Mouse (Mus musculus) right cerebral cortex, postnatal 14 days (tissue): ENCODE results near the gene Dnm3.

Experiments used
- DNase-seq: peaks from one replicate; pipeline ENCODE4 v3.0.0; 2022

The Dnm3 gene

GRCm38 (mm10) chr1:162052138-162052537 is 425.7 kb downstream of the Dnm3 start:
- no peak for DNase-seq

GRCm38 (mm10) chr1:162051710-162052109 is 426.1 kb downstream of the Dnm3 start:
- no peak for DNase-seq

GRCm38 (mm10) chr1:162047673-162048072 is 430.2 kb downstream of the Dnm3 start:
- peak; percentile 59 for DNase-seq

- DNase-seq = no peak
Observed at GRCm38 (mm10) chr1:162043788-162044717, 433.8 kb downstream of the Dnm3 start.

GRCm38 (mm10) chr1:162043216-162043615 is 434.6 kb downstream of the Dnm3 start:
- DNase-seq = no peak

- no peak for DNase-seq
Observed at GRCm38 (mm10) chr1:162042384-162042783, 435.4 kb downstream of the Dnm3 start.

- no peak for DNase-seq
Observed at GRCm38 (mm10) chr1:162040490-162041274, 437.2 kb downstream of the Dnm3 start.

- no peak for DNase-seq
Observed at GRCm38 (mm10) chr1:162039808-162040207, 438.0 kb downstream of the Dnm3 start.

- DNase-seq = no peak
Observed at GRCm38 (mm10) chr1:162039011-162039595, 438.7 kb downstream of the Dnm3 start.

GRCm38 (mm10) chr1:162038431-162038830 is 439.4 kb downstream of the Dnm3 start:
- DNase-seq = no peak

- DNase-seq = peak; percentile 17
Observed at GRCm38 (mm10) chr1:162037968-162038421, 439.8 kb downstream of the Dnm3 start.

GRCm38 (mm10) chr1:162037185-162037765 is 440.6 kb downstream of the Dnm3 start:
- DNase-seq = no peak

- no peak for DNase-seq
Observed at GRCm38 (mm10) chr1:162036461-162036835, 441.4 kb downstream of the Dnm3 start.

GRCm38 (mm10) chr1:162035800-162036460 is 441.9 kb downstream of the Dnm3 start:
- no peak for DNase-seq

- no peak for DNase-seq
Observed at GRCm38 (mm10) chr1:162023681-162024270, 454.1 kb downstream of the Dnm3 start.

GRCm38 (mm10) chr1:162020766-162021165 is 457.1 kb downstream of the Dnm3 start:
- DNase-seq = no peak

GRCm38 (mm10) chr1:162020303-162020731 is 457.5 kb downstream of the Dnm3 start:
- DNase-seq = no peak

GRCm38 (mm10) chr1:162018601-162018977 is 459.2 kb downstream of the Dnm3 start:
- DNase-seq = no peak

GRCm38 (mm10) chr1:162017975-162018600 is 459.7 kb downstream of the Dnm3 start:
- DNase-seq = no peak

- no peak for DNase-seq
Observed at GRCm38 (mm10) chr1:162016982-162017381, 460.9 kb downstream of the Dnm3 start.

GRCm38 (mm10) chr1:162015247-162015862 is 462.5 kb downstream of the Dnm3 start:
- DNase-seq = no peak
